Mouse (Mus musculus) left cerebral cortex, adult 18-20 months (tissue): Measurements from ENCODE around the gene Tnr. TPM values are rescaled to one million over a fixed set of nuclear protein-coding genes. Genes with fewer than 3 reads are reported as not detected.
"Not testable (repeated sequence)": the region's sequence is repeated elsewhere in the genome, so short reads cannot be mapped to it uniquely, and the experiment has no call there.

Experiments used
- DNase-seq, 2 experiments: peaks; one replicate each; pipeline ENCODE4 v3.0.0; 2021 to 2022; ENCODE audit warnings: low spot score in 2 of 2, mixed read lengths in 1 of 2
- total RNA-seq, 2 experiments: library from RNA; stranded (reverse); gene quantifications; 2 replicates each; pipeline ENCODE4 v1.2.3; 2021

Gene Tnr
- total RNA-seq, 2 experiments from 2014 or later, result 117 TPM

DNA sequence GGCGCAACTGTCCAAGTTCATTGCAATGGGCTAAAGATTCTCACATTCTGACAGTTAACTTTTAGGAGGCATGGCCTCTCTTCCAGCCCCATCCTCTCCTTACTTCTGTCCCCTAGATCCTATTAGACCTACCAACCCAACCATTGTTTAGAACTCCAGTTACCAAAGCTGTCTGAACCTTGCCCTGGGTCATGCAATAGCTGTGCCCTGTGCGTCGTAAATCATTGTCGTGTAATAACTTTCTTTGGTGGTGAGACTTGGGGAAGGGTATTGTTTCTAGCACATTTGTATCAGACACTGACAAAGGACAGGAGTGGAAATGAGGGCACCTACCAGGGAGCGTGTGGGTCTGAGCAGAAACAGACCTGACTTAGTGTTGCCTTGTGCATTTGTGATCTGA, 401.1 kb downstream of the Tnr start:
- DNase-seq, result no peak

DNA sequence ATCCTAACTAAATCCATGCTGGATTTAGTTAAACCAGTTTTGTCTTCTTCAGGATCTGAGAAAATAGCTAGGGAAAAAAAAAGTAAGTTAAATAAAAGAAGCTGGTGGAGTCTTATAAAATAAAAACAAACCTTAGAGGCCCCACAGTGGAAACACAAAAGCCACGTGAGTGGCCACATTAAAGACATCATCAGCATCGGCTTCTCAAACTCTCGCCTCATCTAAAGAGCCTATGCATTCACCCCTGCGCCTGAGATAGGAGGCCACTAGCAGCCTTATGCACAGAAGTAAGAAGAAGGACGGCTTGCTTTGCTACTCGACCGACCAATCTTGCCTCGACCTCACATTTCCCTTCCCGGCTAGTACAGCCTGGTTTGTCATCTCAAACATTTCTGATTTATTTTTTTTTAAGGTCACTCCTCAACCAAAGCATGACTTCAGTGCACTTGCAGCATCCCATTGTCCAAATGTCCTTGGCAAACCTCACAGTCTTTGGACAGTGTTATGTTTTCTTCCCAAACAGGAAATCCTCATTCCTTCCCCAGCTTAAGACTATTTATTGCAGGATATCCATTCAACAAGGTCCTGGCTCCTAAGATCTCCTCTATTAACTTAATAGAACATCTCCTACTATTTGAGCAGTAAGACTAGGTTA, 405.2 kb downstream of the Tnr start:
- no peak for DNase-seq

DNA sequence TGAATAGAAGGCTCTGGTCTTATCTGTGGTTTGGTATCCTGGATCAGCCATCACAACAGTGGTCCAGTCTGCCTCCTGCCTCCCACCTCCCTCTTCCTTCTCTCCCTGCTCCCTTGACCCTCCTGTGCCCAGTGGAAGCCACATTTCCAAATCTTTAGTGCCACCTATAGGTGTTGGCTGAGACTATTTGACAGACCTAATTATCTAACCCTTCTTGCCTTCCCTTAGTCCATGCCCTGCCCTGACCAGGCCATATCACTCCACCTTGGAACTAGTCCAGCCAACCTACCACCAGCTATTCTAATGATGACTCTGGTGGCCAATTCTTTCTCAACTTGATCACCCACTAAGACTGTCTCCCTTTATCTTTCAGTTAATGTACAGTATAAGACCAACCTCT, 408.5 kb downstream of the Tnr start:
- no peak for DNase-seq

DNA sequence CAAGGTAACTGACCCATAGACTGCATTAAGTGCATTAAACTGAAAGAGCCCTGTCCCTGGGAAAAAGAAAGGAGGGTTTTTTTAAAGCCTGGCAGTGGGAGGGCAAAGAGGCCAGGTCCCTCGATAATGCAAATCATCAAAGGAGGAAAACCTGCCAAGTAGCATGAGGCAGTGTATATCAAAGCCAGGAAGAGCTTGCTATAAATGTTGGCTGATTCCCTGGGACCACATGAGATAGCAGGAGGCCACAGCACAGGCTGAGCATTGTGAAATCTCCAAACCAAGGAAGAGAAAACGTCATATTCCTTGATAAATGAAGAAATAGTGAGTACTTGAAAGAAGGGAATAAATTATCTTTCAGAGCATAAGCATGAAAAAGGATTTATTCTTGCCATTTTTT, 409.0 kb downstream of the Tnr start:
- no peak for DNase-seq

DNA sequence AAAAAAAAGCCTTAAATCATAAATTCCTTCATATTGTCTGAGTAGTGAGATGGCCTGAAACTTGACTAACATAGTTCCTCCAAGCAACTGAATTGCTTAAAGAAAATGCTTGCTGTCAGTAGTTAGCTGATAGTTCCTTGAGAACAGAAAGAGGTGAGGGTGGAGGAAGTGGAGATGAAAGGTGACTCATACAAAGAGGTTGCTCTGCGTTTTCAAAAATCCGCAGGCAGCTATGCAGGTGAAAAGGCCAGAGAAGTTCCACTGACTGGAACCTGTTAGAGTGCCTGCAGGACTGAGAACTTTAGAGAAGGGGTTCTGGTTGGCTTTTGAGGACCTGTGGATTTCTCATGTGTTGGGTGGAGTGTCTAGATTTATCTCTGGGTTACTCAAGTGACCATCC, 414.9 kb downstream of the Tnr start:
- DNase-seq, result no peak

DNA sequence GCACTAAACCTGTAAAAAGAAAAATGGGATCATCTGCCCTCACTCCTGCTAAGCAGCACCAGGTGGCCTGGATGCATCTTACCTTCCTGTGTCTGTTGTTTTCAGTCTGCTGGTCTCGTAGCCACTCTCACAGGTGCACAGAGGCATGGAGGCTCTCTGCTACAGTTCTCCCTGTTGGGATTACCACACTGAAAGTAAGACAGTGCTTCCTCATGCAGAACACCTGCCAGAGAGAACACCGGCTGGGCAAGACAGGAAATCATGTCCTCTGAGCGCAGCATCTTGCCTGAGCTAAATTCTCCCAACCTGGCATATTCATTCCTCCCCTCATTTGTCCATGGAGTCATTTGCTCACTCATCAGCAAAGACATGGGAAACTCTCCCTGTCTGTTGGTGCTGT, 415.8 kb downstream of the Tnr start:
- DNase-seq, result no peak

DNA sequence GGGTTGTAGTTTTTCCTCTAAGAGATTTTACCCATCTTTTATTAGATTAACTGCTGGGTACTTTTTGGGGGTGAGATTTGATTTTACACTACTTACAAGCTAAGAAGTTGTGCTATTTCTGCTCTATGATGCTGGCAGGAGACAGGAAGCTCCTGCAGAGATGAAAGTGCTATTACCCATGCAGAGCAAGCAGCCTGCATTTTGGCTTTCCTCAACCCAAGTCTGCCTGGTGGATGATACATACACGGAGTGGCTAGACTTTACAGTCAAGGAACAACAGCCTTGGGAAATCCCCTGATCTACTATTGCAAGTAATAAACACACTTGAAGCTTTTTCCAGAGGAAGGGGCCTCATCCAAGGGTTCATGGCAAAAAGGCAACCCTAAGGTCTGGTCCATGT, 430.0 kb downstream of the Tnr start:
- DNase-seq, result no peak

DNA sequence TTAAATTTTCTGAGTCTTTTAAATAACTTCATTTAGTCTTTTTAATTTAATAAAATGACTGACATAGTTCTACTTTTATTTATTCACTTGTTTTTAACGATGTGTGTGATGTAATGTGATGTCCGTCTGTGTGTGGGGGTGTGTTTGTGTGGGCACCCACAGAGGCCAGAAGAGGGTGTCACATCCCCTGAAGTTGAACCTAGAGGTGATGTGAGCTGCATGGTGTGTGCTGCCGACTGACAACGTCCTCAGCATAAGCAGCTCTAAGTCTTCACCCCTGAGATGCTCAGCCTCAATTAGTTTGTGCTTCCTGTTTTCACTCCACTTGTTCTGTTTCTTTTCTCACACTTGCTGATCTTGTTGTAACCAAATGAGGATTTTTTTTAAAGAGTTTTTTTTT, 439.8 kb downstream of the Tnr start:
- DNase-seq, result no peak

DNA sequence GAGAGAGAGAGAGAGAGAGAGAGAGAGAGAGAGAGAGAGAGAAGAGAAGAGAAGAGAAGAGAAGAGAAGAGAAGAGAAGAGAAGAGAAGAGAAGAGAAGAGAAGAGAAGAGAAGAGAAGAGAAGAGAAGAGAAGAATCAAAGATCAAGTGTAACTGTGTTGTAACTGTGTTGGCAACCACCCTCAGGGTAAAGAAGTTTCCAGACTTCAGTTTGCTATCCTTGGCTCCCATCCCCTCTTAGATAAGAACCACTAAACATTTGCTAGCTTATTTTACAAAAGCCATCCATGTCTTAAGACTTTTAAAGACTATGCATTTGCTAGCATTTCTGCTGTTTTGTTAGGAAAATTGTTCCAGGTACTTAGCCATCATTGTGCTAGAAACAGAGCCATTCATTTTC, 442.7 kb downstream of the Tnr start:
- DNase-seq, result not testable (repeated sequence)

DNA sequence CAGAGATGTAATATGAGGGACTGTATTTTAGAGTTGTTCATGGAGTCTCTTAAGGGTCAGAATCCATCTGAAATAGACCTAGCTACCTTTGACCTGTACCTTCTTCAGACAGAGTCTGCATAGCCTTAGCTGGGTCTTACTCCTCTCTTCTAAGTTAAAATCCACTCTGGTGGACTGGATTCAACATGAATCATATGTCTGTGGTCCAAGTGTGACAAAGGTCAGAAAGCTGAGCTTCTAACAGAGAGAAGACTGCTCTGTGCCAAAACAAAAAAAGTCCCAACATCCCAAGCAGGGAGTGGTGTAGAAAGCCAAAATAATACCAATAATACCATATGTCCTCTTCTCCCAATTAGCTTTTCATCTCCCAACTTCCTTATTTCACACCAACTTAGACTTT, 444.8 kb downstream of the Tnr start:
- no peak for DNase-seq

DNA sequence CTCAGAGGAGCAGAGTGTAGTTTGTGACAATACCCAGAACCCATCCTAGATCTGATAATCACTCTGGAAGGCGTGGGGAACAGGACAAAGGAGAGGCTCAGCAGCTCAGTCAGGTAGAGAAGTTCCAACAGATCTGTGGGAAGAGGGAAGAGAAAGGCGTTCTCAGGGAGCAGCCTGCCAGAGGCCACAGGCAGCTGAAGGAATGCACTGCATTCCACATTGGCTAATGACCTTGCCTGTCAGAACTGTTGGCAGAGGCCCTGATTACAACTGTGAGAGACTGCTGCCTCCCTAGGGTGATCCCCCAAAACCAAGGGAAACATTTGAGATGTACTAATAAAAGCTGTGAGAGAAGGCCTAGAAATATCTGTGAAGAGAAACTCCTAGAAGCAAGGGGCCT, 454.2 kb downstream of the Tnr start:
- DNase-seq, result no peak

DNA sequence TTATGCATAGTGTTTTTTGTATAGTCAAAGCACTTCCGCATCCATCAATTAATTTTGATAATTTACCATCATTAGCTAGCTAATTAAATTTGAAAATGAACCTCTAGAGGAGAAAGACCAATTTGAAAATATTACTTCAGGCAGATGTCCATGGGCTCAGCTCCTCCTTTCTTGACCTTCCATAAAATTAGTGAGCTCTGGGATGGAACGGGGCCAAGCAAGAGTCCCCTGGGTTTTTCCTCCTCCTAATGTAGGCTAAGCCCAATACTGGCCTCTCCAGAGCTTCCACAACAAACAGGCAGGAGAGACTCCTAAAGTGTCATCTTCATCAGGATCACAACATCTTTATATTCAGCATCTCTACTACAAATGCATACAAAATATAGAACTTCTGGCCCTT, 455.5 kb downstream of the Tnr start:
- DNase-seq, result no peak

DNA sequence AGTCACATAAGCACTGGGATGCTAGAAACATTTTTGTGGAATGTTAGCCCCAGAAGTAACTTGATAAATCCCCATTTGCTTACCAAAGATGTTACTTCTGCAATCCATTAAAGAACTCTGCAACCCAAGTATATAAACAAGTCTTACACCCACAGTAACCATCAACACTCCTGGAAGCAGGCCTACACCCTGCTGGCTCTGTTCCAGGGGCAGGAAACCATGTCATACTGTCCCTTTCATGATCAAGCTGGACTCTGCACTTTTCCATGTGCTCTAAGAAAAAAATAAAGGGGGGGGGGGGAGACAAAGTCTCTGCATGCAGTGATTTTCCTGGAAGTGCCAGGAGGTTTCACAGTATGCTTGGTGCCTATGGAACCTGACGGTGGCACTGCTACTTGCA, 456.8 kb downstream of the Tnr start:
- DNase-seq, result no peak
